Mouse (Mus musculus): ENCODE data around the gene Hyal2.

Gene Hyal2

DNA sequence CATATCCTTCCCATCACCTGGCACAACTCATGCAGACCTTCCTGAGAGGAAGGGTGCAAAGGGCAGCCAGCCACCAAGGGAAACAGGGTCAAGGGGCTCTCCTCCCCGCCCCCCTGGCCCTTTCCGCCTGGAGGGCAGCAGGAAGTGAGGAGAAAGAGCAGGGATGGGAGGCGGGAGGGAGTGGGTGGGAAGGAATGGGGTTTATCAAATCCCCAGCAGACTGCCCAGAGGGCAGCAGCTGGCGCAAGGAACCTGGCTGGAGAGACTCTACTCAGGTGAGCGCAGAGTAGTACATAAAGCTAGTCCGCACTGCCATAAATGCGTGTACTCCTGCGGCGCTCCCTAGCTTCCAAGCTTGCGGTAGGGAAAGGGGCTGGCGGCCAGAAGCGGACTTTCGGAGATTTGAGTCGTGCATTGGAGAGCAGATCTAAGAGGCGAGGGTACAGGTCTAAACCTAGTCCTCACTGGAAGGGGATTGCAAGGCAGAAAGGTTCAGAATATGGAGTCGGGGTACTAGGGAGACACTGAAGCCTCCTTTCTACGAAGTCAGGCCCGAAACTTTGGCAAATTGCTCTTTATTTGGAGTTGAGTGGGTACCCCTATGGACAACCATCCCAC is at the start of gene Hyal2:
Gene Hyal2 (plus strand): TSS at position 244 of the 618 bp plus-strand sequence.
- DNase-seq: no peak

- DNase-seq: no peak
Measured at GRCm38 (mm10) chr9:107520331-107520730, 47.4 kb upstream of the Hyal2 start.

GRCm38 (mm10) chr9:107521190-107521589 is 46.6 kb upstream of the Hyal2 start:
- DNase-seq: peak; percentile 73

- peak; percentile 72 for DNase-seq
Measured at GRCm38 (mm10) chr9:107521711-107522399, 45.9 kb upstream of the Hyal2 start.

DNA sequence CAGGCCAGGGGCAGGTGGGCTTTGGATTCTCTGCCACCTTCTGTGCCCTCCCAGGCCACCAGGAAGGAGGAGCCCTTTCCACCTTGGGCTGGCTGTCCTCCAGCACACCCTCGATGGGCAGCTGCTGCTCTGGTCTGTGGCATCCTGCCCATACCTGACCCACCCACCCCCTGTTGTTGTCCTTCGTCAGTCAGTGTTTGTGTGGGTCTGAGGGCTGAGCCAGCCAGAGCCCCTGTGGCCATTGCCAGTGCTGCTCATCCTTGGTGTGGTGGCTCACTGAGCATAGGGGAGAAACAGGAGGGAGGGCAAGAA is 45.4 kb upstream of the Hyal2 start:
- no peak for DNase-seq

GRCm38 (mm10) chr9:107526198-107527026 is 41.3 kb upstream of the Hyal2 start:
- DNase-seq: peak; percentile 94

GRCm38 (mm10) chr9:107533791-107534407 is 33.8 kb upstream of the Hyal2 start, which contains the start of gene Tmem115:
Gene Tmem115, plus strand, starts transcription at chr9:107533945.
- DNase-seq: peak; percentile 87

GRCm38 (mm10) chr9:107534408-107535202 is 33.1 kb upstream of the Hyal2 start:
- peak; percentile 57 for DNase-seq

GRCm38 (mm10) chr9:107538231-107538630 is 29.5 kb upstream of the Hyal2 start:
- no peak for DNase-seq

DNA sequence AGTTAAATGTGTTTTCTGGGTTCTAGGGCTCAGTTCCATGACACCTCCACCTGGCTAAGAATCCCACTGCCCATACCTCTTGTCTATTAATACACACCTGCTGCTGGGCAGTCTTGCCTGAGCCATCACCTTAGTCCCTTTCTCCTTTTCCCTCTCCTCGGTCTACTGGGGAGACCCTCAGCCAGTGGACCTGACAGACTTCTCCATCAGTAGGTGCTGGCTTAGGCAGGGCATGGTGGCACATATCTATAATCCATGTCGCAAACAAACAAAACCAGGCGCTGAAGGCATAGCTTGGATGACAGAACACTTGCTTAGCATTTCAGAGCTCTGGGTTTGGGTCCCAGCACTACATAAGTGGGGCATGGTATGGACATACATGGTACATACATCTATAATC is 29.0 kb upstream of the Hyal2 start:
- no peak for DNase-seq

- no peak for DNase-seq
Measured at GRCm38 (mm10) chr9:107539940-107540339, 27.8 kb upstream of the Hyal2 start.

GRCm38 (mm10) chr9:107540420-107540819 is 27.3 kb upstream of the Hyal2 start:
- DNase-seq: no peak

- DNase-seq: no peak
Measured at GRCm38 (mm10) chr9:107541005-107541404, 26.7 kb upstream of the Hyal2 start.

GRCm38 (mm10) chr9:107541474-107542351 is 26.0 kb upstream of the Hyal2 start, which contains the start of the genes Cyb561d2 and Nprl2:
Gene Cyb561d2, minus strand, starts transcription at chr9:107542193.
Gene Nprl2, plus strand, starts transcription at chr9:107542226.
- peak; percentile 98 for DNase-seq

DNA sequence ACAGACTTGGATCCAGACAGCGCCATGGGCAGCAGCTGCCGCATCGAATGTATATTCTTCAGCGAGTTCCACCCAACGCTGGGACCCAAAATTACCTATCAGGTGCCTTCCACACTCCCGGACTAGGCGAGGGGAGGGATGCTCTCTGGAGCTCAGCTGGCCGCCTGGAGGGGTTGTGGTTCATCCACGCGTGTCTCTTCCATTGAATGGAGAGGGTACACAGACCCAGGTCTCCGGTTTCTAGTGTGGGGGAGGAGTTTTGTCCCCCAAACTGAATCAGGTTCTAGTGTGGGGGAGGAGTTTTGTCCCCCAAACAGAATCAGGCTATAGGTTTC is 25.4 kb upstream of the Hyal2 start:
- DNase-seq: no peak

- DNase-seq: no peak
Measured at GRCm38 (mm10) chr9:107542721-107543120, 25.0 kb upstream of the Hyal2 start.

DNA sequence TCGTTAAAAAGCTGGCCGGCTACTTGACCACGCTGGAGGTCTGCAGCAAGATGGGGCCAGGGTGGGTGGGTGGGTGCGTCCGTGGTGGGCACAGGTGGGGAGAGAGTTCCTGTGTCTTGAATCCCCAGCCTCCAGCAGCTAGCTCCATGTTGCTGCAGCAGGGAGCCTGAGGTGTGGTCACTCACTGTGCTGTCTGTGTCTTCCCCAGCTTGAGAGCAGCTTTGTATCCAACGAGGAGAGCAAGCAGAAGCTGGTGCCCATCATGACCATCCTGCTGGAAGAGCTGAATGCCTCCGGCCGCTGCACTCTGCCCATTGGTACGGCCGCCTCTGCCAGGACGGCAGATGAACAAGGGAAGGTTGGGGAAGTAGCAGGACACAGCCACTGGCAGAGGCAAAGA is 24.4 kb upstream of the Hyal2 start:
- no peak for DNase-seq

- no peak for DNase-seq
Measured at GRCm38 (mm10) chr9:107544196-107544700, 23.5 kb upstream of the Hyal2 start.

DNA sequence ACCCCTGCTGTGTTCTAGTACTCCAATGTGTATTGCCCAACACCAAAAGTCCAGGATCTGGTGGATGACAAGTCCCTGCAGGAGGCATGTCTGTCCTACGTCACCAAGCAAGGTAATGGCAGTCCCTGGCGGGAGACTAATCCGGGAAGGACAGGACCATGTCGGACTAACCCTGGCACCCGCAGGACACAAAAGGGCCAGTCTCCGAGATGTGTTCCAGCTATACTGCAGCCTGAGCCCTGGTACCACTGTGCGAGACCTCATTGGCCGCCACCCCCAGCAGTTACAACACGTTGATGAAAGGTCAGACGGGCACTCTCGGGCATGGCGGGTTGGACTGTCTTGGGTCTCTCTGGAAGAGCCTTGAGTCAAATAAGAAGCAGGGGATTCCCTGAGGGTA is 23.0 kb upstream of the Hyal2 start:
- DNase-seq: no peak

DNA sequence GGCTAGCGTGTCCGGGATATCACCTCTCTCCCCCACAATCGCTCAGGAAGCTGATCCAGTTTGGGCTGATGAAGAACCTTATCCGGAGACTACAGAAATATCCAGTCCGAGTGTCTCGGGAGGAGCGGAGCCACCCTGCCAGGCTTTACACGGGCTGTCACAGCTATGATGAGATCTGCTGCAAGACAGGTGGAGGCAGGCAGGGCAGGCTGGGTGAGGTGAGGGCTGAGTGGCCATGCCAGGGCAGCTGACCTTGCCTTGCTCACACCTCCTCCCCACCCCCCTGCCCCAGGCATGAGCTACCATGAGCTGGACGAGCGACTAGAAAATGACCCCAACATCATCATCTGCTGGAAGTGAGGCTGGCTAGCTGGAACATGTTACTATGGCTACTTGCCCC is 22.5 kb upstream of the Hyal2 start:
- no peak for DNase-seq

- peak; percentile 89 for DNase-seq
Measured at GRCm38 (mm10) chr9:107545602-107546001, 22.1 kb upstream of the Hyal2 start.
